Mouse (Mus musculus): Measurements from ENCODE around the gene Hdac7.

DNA sequence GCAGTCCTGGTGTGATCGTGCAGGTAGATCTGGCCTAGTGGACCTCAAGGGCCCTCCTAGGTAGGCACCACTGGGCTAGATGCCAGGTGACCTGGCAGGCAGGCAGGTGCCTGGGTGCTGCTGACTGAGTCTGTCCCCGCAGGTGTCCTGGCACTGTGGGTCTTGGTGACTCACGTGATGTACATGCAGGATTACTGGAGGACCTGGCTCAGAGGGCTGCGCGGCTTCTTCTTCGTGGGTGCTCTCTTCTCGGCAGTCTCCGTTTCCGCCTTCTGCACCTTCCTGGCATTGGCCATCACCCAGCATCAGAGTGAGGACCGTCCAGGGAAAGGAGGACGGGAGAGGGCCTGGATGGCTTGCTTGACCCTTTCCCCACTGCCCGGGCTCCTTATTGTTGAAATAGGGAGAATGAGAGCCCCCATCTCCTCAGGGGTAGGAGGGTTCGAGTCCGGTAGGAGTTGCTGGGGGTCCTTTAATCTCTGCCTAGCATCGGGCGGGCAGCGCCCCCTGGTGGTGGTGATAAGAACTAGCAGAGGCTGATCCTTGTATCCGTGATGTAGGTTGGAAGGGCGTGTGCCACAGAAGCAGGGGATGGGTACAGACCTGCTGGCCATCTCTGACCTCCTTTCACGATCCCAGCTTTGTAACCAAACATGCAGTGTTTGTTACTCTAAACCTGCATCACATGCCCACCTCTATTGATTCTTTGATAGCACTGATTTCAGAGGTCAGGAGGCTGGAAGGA lies 54.4 kb downstream of the Hdac7 start:
- TF ChIP-seq MAX (IDR thresholded peaks at IDR 0.05; ENCODE audit: low read length), result no peak
- peak; percentile 82 to 97 for TF ChIP-seq CTCF (conservative IDR thresholded peaks at IDR 0.05 in 1 of 2, IDR thresholded peaks at IDR 0.05 in 1 of 2; ENCODE audit: low read depth in 2 of 2, low read length in 2 of 2)
- TF ChIP-seq NRF1 (IDR thresholded peaks at IDR 0.05; ENCODE audit: low read depth, low read length), result no peak
- no peak for TF ChIP-seq JUN (IDR thresholded peaks at IDR 0.05; ENCODE audit: insufficient read depth, low read depth, low read length)
- no peak for TF ChIP-seq MYC (IDR thresholded peaks at IDR 0.05; ENCODE audit: low read depth, low read length)
- no peak for TF ChIP-seq EP300 (IDR thresholded peaks at IDR 0.05; ENCODE audit: low read length)
- TF ChIP-seq BHLHE40 (IDR thresholded peaks at IDR 0.05; ENCODE audit: low read depth, low read length), result no peak
- TF ChIP-seq HCFC1 (IDR thresholded peaks at IDR 0.05; ENCODE audit: low read depth, low read length), result no peak
- TF ChIP-seq ZMIZ1 (IDR thresholded peaks at IDR 0.05; ENCODE audit: low read depth, low read length), result no peak
- no peak for TF ChIP-seq POLR2A (IDR thresholded peaks at IDR 0.05; ENCODE audit: low read depth, low read length)
- TF ChIP-seq TCF12 (IDR thresholded peaks at IDR 0.05; ENCODE audit: low read depth, low read length), result no peak
- TF ChIP-seq MEF2A (IDR thresholded peaks at IDR 0.05; ENCODE audit: borderline replicate concordance, low read depth, low read length), result no peak

All from CH12.LX (cell line).